Mouse (Mus musculus) G1E (cell line): ENCODE data around the gene Hpf1.

Experiments used
- CTCF ChIP-seq: IDR thresholded peaks from 2 replicates; pipeline ENCODE4 v1.5.1; 2012; ENCODE audit warnings: low read depth, low read length, inconsistent platforms, mixed read lengths
- GATA1 ChIP-seq: IDR thresholded peaks from 2 replicates; pipeline ENCODE4 v1.6.1; 2012; ENCODE audit warnings: borderline replicate concordance, low read length, inconsistent platforms, mixed read lengths
- POLR2AphosphoS5 ChIP-seq: IDR thresholded peaks from 2 replicates; pipeline ENCODE4 v1.6.1; 2012; ENCODE audit warnings: low read depth, low read length, inconsistent platforms; ENCODE audit not compliant: insufficient replicate concordance
- TAL1 ChIP-seq: conservative IDR thresholded peaks from 2 replicates; pipeline ENCODE4 v1.6.1; 2012; ENCODE audit warnings: low read depth, low read length, inconsistent platforms, mixed read lengths

DNA sequence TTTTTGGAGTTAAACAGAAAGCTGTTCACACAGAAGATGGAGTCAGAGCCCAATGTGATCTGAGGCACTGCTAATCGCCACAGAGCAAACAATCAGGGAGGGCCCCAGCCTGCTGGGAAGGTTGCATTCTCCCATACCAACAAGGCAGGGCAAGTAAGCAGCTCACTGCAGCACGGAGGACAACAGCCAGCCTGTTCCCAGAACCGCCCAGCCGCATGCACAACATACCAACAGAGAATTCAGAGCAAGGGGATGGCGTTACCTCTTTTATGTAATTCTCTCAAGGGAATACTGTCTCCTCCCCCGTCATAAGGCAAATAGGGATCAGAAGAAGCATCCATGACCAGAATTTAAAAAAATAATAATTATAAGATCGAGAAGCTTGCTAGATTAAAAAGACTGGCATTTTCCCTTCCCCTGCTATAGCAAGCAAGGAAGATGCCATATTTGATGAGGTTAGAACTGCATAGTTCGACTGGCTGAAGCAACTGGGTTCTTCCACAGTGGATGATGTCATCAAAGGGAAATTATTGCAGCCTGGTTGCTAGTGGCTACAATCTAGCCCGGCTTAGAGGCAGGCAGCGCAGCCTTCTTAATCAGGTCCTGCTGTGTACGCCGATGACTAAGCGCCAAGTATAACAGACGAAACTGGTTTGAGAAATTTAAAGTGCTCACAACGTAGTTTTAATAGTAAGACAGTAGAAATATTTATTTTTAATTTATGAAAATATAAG, 64.2 kb downstream of the Hpf1 start:
- TF ChIP-seq CTCF = no peak
- no peak for TF ChIP-seq POLR2AphosphoS5
- TF ChIP-seq GATA1 = no peak
- TF ChIP-seq TAL1 = peak; percentile 79
